Mouse (Mus musculus) megakaryocyte, embryonic 14.5 days (primary cell): Measurements from ENCODE around the gene Wdr48.

Experiments used
- FLI1 ChIP-seq: IDR thresholded peaks from 2 replicates; pipeline ENCODE4 v1.6.1; 2012; ENCODE audit warnings: low read length, inconsistent platforms, mixed read lengths
- GATA1 ChIP-seq: IDR thresholded peaks from 3 replicates; pipeline ENCODE4 v1.6.1; 2012; ENCODE audit warnings: mixed read lengths, low read length, inconsistent platforms, borderline replicate concordance

- no peak for TF ChIP-seq GATA1
- TF ChIP-seq FLI1, result no peak
Observed at GRCm38 (mm10) chr9:119972166-119972565, 77.5 kb downstream of the Wdr48 start.
